Mouse (Mus musculus) liver, adult 2 months (tissue): ENCODE results near the gene Arnt2. TPM values are rescaled to one million over a fixed set of nuclear protein-coding genes. Genes with fewer than 3 reads are reported as not detected.

ENCODE experiments used
- DNase-seq: peaks from one replicate; pipeline ENCODE4 v3.0.0-alpha.2; 2011; ENCODE audit warnings: low read depth, low spot score; ENCODE audit errors: extremely low read depth
- H3K27ac ChIP-seq: fragments of 200-500 bp; replicated peaks from 2 replicates; pipeline ENCODE4 v1.5.1; 2012; ENCODE audit warnings: low read depth, mild to moderate bottlenecking, control low read depth, inconsistent platforms, low read length; ENCODE audit not compliant: insufficient read depth
- H3K27me3 ChIP-seq: fragments of 200-500 bp; 2 replicates; pipeline ENCODE4 v1.6.1; 2012; ENCODE audit warnings: mild to moderate bottlenecking, moderate library complexity, low read length, inconsistent platforms; ENCODE audit not compliant: control insufficient read depth, insufficient read depth
- H3K36me3 ChIP-seq: fragments of 200-500 bp; 2 replicates; pipeline ENCODE4 v1.6.1; 2012; ENCODE audit warnings: low read length, inconsistent platforms; ENCODE audit not compliant: control insufficient read depth, insufficient read depth
- H3K4me1 ChIP-seq: fragments of 200-500 bp; 2 replicates; pipeline ENCODE4 v1.6.1; 2011; ENCODE audit warnings: low read length; ENCODE audit not compliant: control insufficient read depth, insufficient read depth
- H3K4me3 ChIP-seq: fragments of 200-500 bp; 2 replicates; pipeline ENCODE4 v1.5.1; 2011; ENCODE audit warnings: low read depth, mild to moderate bottlenecking, control low read depth, low read length, moderate library complexity; ENCODE audit not compliant: insufficient read depth
- H3K79me2 ChIP-seq: fragments of 200-500 bp; 2 replicates; pipeline ENCODE4 v1.6.1; 2012; ENCODE audit warnings: inconsistent platforms, mild to moderate bottlenecking, low read length, moderate library complexity; ENCODE audit not compliant: control insufficient read depth, insufficient read depth
- H3K9ac ChIP-seq: fragments of 200-500 bp; 2 replicates; pipeline ENCODE4 v1.6.1; 2012; ENCODE audit warnings: low read depth, mild to moderate bottlenecking, control low read depth, inconsistent platforms, low read length
- CTCF ChIP-seq: fragments of 200-500 bp; IDR thresholded peaks from 2 replicates; pipeline ENCODE4 v1.5.1; 2011; ENCODE audit warnings: low read depth, low read length, control low read depth
- POLR2A ChIP-seq: fragments of 200-500 bp; IDR thresholded peaks from 2 replicates; pipeline ENCODE4 v1.6.1; 2011; ENCODE audit warnings: low read length, control low read depth; ENCODE audit not compliant: insufficient read depth; ENCODE audit errors: extremely low read depth
- WGBS: fragments of 180-500 bp; shearing (Covaris S2); methylation state at CpG from one replicate; pipeline ENCODE4 v1.1.7; 2018; 5-methylcytosine and 5-hydroxymethylcytosine counted together
- polyA plus RNA-seq: library from polyadenylated mRNA; depleted of rRNA; stranded (reverse); fragments of >200 nt; gene quantifications from 2 replicates; pipeline ENCODE4 v1.2.3, GENCODE M21; 2012
- total RNA-seq: library from RNA; depleted of rRNA; stranded (reverse); fragments of >200 nt; gene quantifications from 2 replicates; pipeline ENCODE4 v1.2.3, GENCODE M21; 2014

Gene Arnt2
- total and polyA plus RNA-seq, 2 experiments: not detected

- no peaks in the 10 kb centered on the region for H3K27me3 ChIP-seq
- TF ChIP-seq CTCF: no peak
- TF ChIP-seq POLR2A: no peak
- DNase-seq: no peak
- H3K4me1 ChIP-seq: no peaks in the 10 kb centered on the region
- H3K4me3 ChIP-seq: no peak overlapping the region
- no peaks in the 10 kb centered on the region for H3K79me2 ChIP-seq
- WGBS: 89% methylated on average over 4 of the region's 4 CpGs
- no peaks in the 10 kb centered on the region for H3K36me3 ChIP-seq
- H3K9ac ChIP-seq: no peak overlapping the region
- no peak overlapping the region for H3K27ac ChIP-seq
Measured at GRCm38 (mm10) chr7:84373691-84374090, 36.3 kb downstream of the Arnt2 start.

GRCm38 (mm10) chr7:84372871-84373270 lies 37.1 kb downstream of the Arnt2 start:
- WGBS: 100% methylated on average over 1 of the region's 1 CpGs
- no peak for DNase-seq
- no peak overlapping the region for H3K27ac ChIP-seq

GRCm38 (mm10) chr7:84372280-84372679 lies 37.7 kb downstream of the Arnt2 start:
- no peaks in the 10 kb centered on the region for H3K4me1 ChIP-seq
- no peaks in the 10 kb centered on the region for H3K79me2 ChIP-seq
- no peak for DNase-seq
- H3K27me3 ChIP-seq: no peaks in the 10 kb centered on the region
- H3K9ac ChIP-seq: no peak overlapping the region
- no peaks in the 10 kb centered on the region for H3K36me3 ChIP-seq
- WGBS: 60% methylated on average over 7 of the region's 7 CpGs
- TF ChIP-seq POLR2A (no peak), CTCF (no peak)
- H3K27ac ChIP-seq: no peak overlapping the region
- no peak overlapping the region for H3K4me3 ChIP-seq

More at GRCm38 (mm10) chr7:84372871-84373270, 37.1 kb downstream of the Arnt2 start:
- Histone ChIP-seq H3K9ac (no peak overlapping the region), H3K4me1 (no peaks in the 10 kb centered on the region), H3K4me3 (no peak overlapping the region), H3K79me2 (no peaks in the 10 kb centered on the region), H3K27me3 (no peaks in the 10 kb centered on the region), H3K36me3 (no peaks in the 10 kb centered on the region)
- TF ChIP-seq POLR2A: no peak
- no peak for TF ChIP-seq CTCF

- Histone ChIP-seq H3K27ac (no peak overlapping the region), H3K4me3 (no peak overlapping the region), H3K27me3 (no peaks in the 10 kb centered on the region), H3K9ac (no peak overlapping the region), H3K4me1 (no peaks in the 10 kb centered on the region), H3K36me3 (no peaks in the 10 kb centered on the region), H3K79me2 (no peaks in the 10 kb centered on the region)
- no peak for DNase-seq
- WGBS: 80% methylated on average over 6 of the region's 6 CpGs
- TF ChIP-seq CTCF (no peak), POLR2A (no peak)
Measured at GRCm38 (mm10) chr7:84370911-84371592, 38.9 kb downstream of the Arnt2 start.

- no peak overlapping the region for H3K4me3 ChIP-seq
- DNase-seq: no peak
- H3K36me3 ChIP-seq: no peaks in the 10 kb centered on the region
- H3K4me1 ChIP-seq: no peaks in the 10 kb centered on the region
- TF ChIP-seq CTCF: no peak
- no peak for TF ChIP-seq POLR2A
- 77% methylated on average over 4 of the region's 4 CpGs for WGBS
- H3K27ac ChIP-seq: no peak overlapping the region
- no peaks in the 10 kb centered on the region for H3K79me2 ChIP-seq
- H3K9ac ChIP-seq: no peak overlapping the region
- H3K27me3 ChIP-seq: no peaks in the 10 kb centered on the region
Measured at GRCm38 (mm10) chr7:84366251-84366650, 43.7 kb downstream of the Arnt2 start.

- no peaks in the 10 kb centered on the region for H3K4me1 ChIP-seq
- H3K4me3 ChIP-seq: no peak overlapping the region
- 63% methylated on average over 2 of the region's 2 CpGs for WGBS
- no peak overlapping the region for H3K9ac ChIP-seq
- H3K27ac ChIP-seq: no peak overlapping the region
- TF ChIP-seq POLR2A: no peak
- no peak for TF ChIP-seq CTCF
- H3K79me2 ChIP-seq: no peaks in the 10 kb centered on the region
- no peak for DNase-seq
- no peaks in the 10 kb centered on the region for H3K36me3 ChIP-seq
- no peaks in the 10 kb centered on the region for H3K27me3 ChIP-seq
Measured at GRCm38 (mm10) chr7:84362711-84363110, 47.3 kb downstream of the Arnt2 start.
